Comparison of ENCODE assay signal across 10 mouse cellular contexts in the genomic region with DNA sequence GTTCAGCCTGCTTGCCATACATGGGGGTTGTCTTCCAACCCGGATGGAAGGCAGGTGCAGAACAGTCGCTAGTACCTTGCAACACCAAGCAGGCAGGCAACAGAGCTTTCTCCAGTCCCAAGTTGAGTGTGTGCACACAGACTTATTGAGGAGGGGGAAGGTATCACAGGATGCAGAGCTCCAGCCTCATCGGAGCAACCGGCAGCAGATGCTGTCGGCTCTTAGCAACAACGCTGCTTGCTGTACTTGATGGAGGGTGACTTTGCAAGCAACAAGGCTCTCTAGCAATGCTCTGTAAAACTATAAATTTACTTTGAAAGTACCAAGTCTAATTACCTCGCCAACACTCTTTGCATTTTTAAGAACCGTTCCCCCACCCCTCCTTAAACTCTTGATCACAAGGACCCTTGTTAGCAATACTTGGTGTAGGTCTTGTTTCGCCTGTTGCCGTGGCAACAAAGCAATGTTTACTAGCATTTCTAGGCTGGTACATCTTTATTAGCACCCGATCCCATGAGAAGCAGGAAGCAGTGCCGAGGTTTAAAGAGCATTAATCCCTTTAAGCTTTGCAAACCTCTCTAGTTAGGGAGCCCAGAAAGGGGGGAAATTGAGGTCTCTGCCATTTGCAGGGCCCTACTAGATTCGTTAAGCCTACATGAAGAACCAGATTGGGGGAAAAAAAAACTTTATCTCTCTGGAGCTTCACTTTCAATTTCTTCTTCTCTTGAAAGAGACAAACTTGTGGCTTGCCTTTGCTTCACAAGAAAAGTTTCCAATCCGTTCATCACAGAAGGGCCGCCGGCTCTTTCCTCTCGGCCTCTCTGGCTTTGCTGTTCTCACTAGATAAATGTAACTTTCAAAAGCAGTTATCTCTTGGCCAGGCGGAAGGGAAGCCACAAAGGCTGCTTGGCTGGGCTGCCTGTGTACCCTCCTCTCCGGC.
A peak's percentile ranks its signal among the peaks of the same experiment; 100 is the strongest.
DNase-seq lines count a peak whose midpoint lies in the region; ATAC-seq lines count a peak whose summit lies in the region.
"Had no signal": no experiment of that assay in that cellular context is flagged by ENCODE, and none has a peak within 500 bp of the region (broad histone marks: within the 10 kb centered on the region; RNA-seq: fewer than 3 reads in every experiment).

No protein-coding gene starts in this region.

- peak overlapping the region; percentile 4 for H3K4me2 ChIP-seq in heart, embryonic 16.5 days (ENCODE audit: low read depth, low read length)
- H3K4me2 ChIP-seq in hindbrain, embryonic 11.5 days (replicated peaks; ENCODE audit: low read depth, low read length), result no peak overlapping the region
- H3K4me2 ChIP-seq in midbrain, embryonic 12.5 days (replicated peaks), result peak overlapping the region; percentile 21; the same call in 1 of the 2 replicates
- H3K4me2 ChIP-seq: lung, embryonic 15.5 days had no signal

- DNase-seq in heart, postnatal 10 days, result no peak
- DNase-seq in ZHBTc4 (ENCODE audit: low read depth, low spot score), result peak; percentile 32
- DNase-seq in hindbrain, embryonic 11.5 days (ENCODE audit: low spot score), result peak; percentile 54
- DNase-seq in left cerebral cortex, postnatal 4 days, result no peak
- DNase-seq in adrenal gland, postnatal 4 days (ENCODE audit: low spot score in 2 of 2), result no peak

- H3K9me3 ChIP-seq in heart, embryonic 16.5 days (replicated peaks; ENCODE audit: control insufficient read depth, low read length), result no peaks in the 10 kb centered on the region
- no peaks in the 10 kb centered on the region for H3K9me3 ChIP-seq in hindbrain, embryonic 11.5 days (ENCODE audit: control insufficient read depth, low read length)
- H3K9me3 ChIP-seq in midbrain, embryonic 12.5 days, result no peaks in the 10 kb centered on the region
- H3K9me3 ChIP-seq: lung, embryonic 15.5 days had no signal

- no peaks in the 10 kb centered on the region for H3K27me3 ChIP-seq in heart, embryonic 16.5 days (ENCODE audit: control insufficient read depth, insufficient read depth, low read length)
- no peaks in the 10 kb centered on the region for H3K27me3 ChIP-seq in hindbrain, embryonic 11.5 days (ENCODE audit: control insufficient read depth, insufficient read depth, low read length)
- H3K27me3 ChIP-seq in midbrain, embryonic 12.5 days, result no peaks in the 10 kb centered on the region
- H3K27me3 ChIP-seq: lung, embryonic 15.5 days had no signal

- H3K4me3 ChIP-seq in heart, embryonic 16.5 days (ENCODE audit: low read length), result no peak overlapping the region
- no peak overlapping the region for H3K4me3 ChIP-seq in hindbrain, embryonic 11.5 days (ENCODE audit: low read depth, low read length)
- H3K4me3 ChIP-seq in midbrain, embryonic 12.5 days, result no peak overlapping the region
- H3K4me3 ChIP-seq: erythroblast, embryonic 14.5 days; lung, embryonic 15.5 days had no signal

- H3K4me1 ChIP-seq in heart, embryonic 16.5 days (ENCODE audit: control insufficient read depth, insufficient read depth, low read length), result peaks cover 43% of the 10 kb centered on the region
- H3K4me1 ChIP-seq in hindbrain, embryonic 11.5 days (replicated peaks; ENCODE audit: control insufficient read depth, insufficient read depth, low read length), result peaks cover 26% of the 10 kb centered on the region
- H3K4me1 ChIP-seq in midbrain, embryonic 12.5 days, result peaks cover 65% of the 10 kb centered on the region

- intact Hi-C loops in heart, postnatal 10 days (cut with DNase I), result no loop called here
- intact Hi-C loops in left cerebral cortex, postnatal 4 days (cut with DNase I), result no loop called here

- H3K9ac ChIP-seq in heart, embryonic 16.5 days (ENCODE audit: low read length), result 0 out of 2 replicates have a peak overlapping the region, but pooled peaks have one; percentile 16
- H3K9ac ChIP-seq in hindbrain, embryonic 11.5 days (ENCODE audit: low read depth, low read length), result 0 out of 2 replicates have a peak overlapping the region, but pooled peaks have one; percentile 11
- H3K9ac ChIP-seq in midbrain, embryonic 12.5 days (replicated peaks), result no peak overlapping the region
- H3K9ac ChIP-seq: lung, embryonic 15.5 days had no signal

- 39% methylated on average over 19 of the region's 19 CpGs for WGBS in heart, embryonic 16.5 days
- WGBS in hindbrain, embryonic 11.5 days, result 69% methylated on average over 19 of the region's 19 CpGs
- 28% methylated on average over 19 of the region's 19 CpGs for WGBS in midbrain, embryonic 12.5 days

- ATAC-seq in heart, embryonic 16.5 days (replicated peaks; ENCODE audit: extremely low read depth, insufficient read depth, low FRiP score), result no peak
- ATAC-seq in hindbrain, embryonic 11.5 days (ENCODE audit: low FRiP score), result no peak; the same call in 1 of the 2 replicates
- peak; percentile 50; the same call in 1 of the 2 replicates for ATAC-seq in midbrain, embryonic 12.5 days (ENCODE audit: low FRiP score, low read depth)
- no peak for ATAC-seq in erythroid progenitor cell, adult 5-6 weeks (replicated peaks; ENCODE audit: low FRiP score, poor library complexity, severe bottlenecking)

- H3K36me3 ChIP-seq in heart, embryonic 16.5 days (ENCODE audit: control insufficient read depth, insufficient read depth), result no peaks in the 10 kb centered on the region
- no peaks in the 10 kb centered on the region for H3K36me3 ChIP-seq in hindbrain, embryonic 11.5 days (ENCODE audit: control insufficient read depth, insufficient read depth, low read length)
- 0 out of 2 replicates have a peak, but pooled peaks cover 2% of the 10 kb centered on the region for H3K36me3 ChIP-seq in midbrain, embryonic 12.5 days
- H3K36me3 ChIP-seq: lung, embryonic 15.5 days had no signal

- H3K27ac ChIP-seq in heart, embryonic 16.5 days (ENCODE audit: low read length), result peak overlapping the region; percentile 33
- peak overlapping the region; percentile 30; the same call in 1 of the 2 replicates for H3K27ac ChIP-seq in hindbrain, embryonic 11.5 days (ENCODE audit: low read depth, low read length)
- peak overlapping the region; percentile 70 for H3K27ac ChIP-seq in midbrain, embryonic 12.5 days (replicated peaks)
- H3K27ac ChIP-seq: lung, embryonic 15.5 days had no signal

Comparison
In these comparisons a context has a peak if more than half of its experiments do, and no peak if none do; other contexts are left out.
1. DNase-seq: peak in ZHBTc4 (single experiment) and hindbrain, embryonic 11.5 days (single experiment); none in heart, postnatal 10 days (0 of 2), left cerebral cortex, postnatal 4 days (single experiment) and adrenal gland, postnatal 4 days (0 of 2).
2. Peak in every context shown above with its lines, with median percentiles within 50 percentile points of each other: H3K27ac ChIP-seq.